Mouse (Mus musculus): ENCODE data around the gene 2010003K11Rik.

DNA sequence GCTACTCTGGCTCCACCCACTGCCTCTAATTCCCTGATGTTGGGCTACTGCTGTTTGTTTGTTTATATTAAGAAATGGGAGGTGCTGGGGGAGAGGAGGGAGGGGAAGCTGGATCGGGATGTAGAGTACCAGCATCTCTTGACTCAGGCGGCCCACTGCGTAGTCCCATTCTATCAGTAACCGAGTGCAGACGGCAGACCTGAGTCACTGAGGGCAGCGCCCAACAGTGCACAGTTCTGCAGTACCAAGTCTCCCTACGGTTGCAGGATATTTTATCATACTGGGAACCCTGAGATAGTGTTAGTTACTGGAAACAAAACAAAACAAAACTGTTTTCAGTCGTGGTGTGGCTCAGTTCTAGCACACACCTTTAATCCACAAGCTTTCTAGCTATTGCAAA lies 47.3 kb downstream of the 2010003K11Rik start:
- no peak for TF ChIP-seq CTCF (IDR thresholded peaks at IDR 0.05; ENCODE audit: insufficient read depth, low read depth, low read length)
- no peak for TF ChIP-seq POLR2A (IDR thresholded peaks at IDR 0.05; ENCODE audit: insufficient read depth, low read depth, low read length)
